Mouse (Mus musculus) E14TG2a.4 (cell line): ENCODE data around the gene Psma1.

Source experiments
- H3K27me3 ChIP-seq: 2 replicates; pipeline ENCODE4 v1.6.1; 2014; ENCODE audit warnings: low read length, control low read depth; ENCODE audit not compliant: insufficient read depth
- H3K36me3 ChIP-seq: 2 replicates; pipeline ENCODE4 v1.6.1; 2014; ENCODE audit warnings: low read length, control low read depth; ENCODE audit not compliant: insufficient read depth
- H3K4me1 ChIP-seq: replicated peaks from 2 replicates; pipeline ENCODE4 v1.6.1; 2014; ENCODE audit warnings: low read depth, low read length, control low read depth
- H3K4me3 ChIP-seq: replicated peaks from 2 replicates; pipeline ENCODE4 v1.5.1; 2014; ENCODE audit warnings: mild to moderate bottlenecking, low read length
- H3K9me3 ChIP-seq: 2 replicates; pipeline ENCODE4 v1.6.1; 2014; ENCODE audit warnings: low read length, control low read depth
- CTCF ChIP-seq: conservative IDR thresholded peaks from 2 replicates; pipeline ENCODE4 v1.5.1; 2014; ENCODE audit warnings: low read length
- NANOG ChIP-seq: IDR thresholded peaks from 2 replicates; pipeline ENCODE4 v1.6.1; 2014; ENCODE audit warnings: borderline replicate concordance, low read length, mixed read lengths
- POU5F1 ChIP-seq: IDR thresholded peaks from 2 replicates; pipeline ENCODE4 v1.6.1; 2014; ENCODE audit warnings: low read length, borderline replicate concordance

The Psma1 gene

DNA sequence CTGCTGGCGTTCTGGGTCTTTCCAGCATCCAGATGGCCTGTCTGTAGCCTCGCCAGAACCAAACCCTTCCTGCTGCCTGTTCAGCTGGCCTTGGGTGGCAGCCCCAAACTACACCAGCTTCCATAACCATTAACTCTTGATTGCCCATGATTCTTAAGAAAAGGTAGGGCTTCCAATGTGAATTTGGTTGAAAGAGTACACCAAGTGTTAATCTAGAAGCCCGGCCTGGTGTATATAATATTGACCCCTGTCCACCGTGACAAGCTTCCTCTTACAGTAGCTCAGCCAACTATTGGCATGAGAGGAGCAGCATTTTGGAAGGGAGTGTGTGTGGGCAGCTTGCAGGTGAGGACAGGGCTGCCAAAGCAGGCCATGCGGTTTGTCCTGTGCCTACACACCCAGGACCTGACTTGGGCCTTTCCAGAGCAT lies 14.2 kb upstream of the Psma1 start:
- Histone ChIP-seq H3K9me3 (no peaks in the 10 kb centered on the region), H3K36me3 (no peaks in the 10 kb centered on the region), H3K27me3 (no peaks in the 10 kb centered on the region; the same call in 1 of the 2 replicates), H3K4me3 (no peak overlapping the region), H3K4me1 (peaks cover 26% of the 10 kb centered on the region)
- TF ChIP-seq POU5F1 (no peak), NANOG (no peak)

DNA sequence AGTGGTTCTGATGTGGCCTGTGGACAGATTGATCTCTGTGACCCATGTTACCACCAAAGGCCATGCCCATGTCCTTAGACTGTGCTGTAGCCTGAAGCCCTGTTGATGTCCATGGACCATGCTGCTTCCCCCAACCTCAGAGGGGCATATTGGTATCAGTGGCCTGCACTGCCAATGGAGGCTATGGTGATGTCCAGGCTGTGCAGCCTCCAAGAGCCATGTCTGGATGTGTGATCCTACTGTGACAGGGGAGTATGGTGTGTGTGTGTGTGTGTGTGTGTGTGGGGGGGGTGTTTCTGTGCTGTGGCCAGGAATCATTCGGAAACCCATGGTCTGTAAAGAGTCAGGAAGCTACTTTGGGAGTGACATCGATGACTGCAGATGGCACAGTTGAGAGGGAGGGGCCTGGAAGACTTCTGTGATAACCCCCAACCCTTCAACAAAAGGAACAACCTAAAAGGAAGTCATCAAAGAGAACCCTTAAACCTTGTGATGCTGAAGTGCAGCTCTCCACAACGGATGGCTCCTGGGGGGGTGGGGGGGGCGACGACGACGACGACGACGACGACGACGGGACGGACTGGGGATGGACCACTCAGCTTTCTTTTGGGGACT lies 8.5 kb upstream of the Psma1 start:
- 0 out of 2 replicates have a peak, but pooled peaks cover 4% of the 10 kb centered on the region for H3K4me1 ChIP-seq
- H3K27me3 ChIP-seq: no peaks in the 10 kb centered on the region; the same call in 1 of the 2 replicates
- no peaks in the 10 kb centered on the region for H3K36me3 ChIP-seq
- no peak overlapping the region for H3K4me3 ChIP-seq
- no peaks in the 10 kb centered on the region for H3K9me3 ChIP-seq
- TF ChIP-seq CTCF: no peak
- no peak for TF ChIP-seq POU5F1
- TF ChIP-seq NANOG: no peak

DNA sequence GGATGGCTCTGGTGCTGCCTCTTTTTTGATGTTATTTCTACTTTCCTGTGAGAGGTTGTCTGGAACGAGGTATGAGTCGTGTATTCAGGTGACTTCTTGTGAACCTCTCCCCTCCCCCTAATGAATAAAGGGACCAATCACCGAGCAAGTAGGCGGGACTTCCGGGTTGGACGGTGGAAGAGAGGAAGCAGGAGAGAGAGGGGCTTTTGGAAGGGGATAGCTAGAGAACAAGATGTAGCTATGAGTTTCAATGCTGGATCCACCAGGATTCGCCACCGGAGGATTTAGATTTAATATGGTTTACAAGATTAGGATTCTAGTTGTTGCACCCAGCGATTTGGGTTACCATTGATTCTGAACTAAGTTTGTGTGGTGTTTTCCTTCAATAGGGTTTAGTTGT lies 7.1 kb upstream of the Psma1 start:
- no peaks in the 10 kb centered on the region for H3K36me3 ChIP-seq
- no peak overlapping the region for H3K4me3 ChIP-seq
- TF ChIP-seq CTCF (no peak), NANOG (no peak), POU5F1 (no peak)
- H3K4me1 ChIP-seq: 0 out of 2 replicates have a peak, but pooled peaks cover 4% of the 10 kb centered on the region
- H3K9me3 ChIP-seq: no peaks in the 10 kb centered on the region
- no peaks in the 10 kb centered on the region; the same call in 1 of the 2 replicates for H3K27me3 ChIP-seq

DNA sequence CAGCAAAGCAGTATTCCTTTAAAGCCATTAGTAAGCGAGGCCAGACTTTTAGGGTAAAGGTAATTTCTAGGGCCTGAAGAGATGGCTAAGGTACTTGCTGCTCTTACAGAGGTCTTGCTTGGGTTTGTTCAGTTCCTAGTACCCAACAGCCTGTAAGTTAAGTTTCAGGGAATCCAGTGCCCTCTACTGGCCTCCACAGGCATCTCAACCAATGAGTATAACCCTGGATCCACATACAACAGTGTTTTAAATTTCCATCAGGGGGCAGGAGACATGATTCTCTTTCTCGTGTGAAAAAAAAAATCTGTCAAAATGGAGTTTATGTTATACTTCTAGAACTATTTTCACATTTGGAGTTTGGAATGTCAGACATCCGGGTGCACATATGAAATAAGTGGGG lies 5.8 kb upstream of the Psma1 start:
- Histone ChIP-seq H3K36me3 (no peaks in the 10 kb centered on the region), H3K27me3 (no peaks in the 10 kb centered on the region; the same call in 1 of the 2 replicates), H3K4me1 (peaks cover 9% of the 10 kb centered on the region), H3K9me3 (no peaks in the 10 kb centered on the region), H3K4me3 (no peak overlapping the region)
- peak; percentile 89 for TF ChIP-seq CTCF
- no peak for TF ChIP-seq POU5F1
- no peak for TF ChIP-seq NANOG

DNA sequence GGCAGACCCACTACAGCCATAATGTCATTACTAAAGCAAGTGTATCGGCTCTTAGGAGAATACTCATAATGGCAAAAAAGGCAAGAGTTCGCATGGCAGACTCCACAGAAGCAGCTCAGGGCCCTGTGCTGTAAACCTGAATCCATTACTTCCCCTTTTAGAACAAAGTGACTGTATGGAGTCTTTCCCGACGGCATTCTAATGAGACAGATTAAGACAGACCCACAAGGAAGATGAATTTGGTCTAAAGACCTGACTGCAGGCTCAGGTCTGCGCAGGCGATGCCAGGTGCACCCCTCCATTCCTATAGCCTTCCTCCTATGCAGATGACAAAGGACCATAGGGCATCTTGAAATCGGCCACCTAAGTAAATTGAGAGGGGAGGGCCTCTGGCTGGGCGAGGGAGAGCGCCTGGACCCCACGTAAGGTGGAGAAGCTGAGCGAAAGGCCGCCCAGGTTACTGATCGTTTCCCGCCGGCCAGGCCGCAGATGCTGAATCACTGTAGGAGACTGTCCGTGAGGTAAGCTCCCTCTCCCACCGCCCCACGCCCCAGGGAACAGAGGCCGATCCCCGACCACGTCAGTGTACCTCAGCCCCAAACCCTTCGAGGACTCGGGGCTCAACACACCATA lies 430 bp downstream of the Psma1 start:
- Histone ChIP-seq H3K4me1 (peaks cover 19% of the 10 kb centered on the region), H3K4me3 (peak overlapping the region; percentile 98), H3K36me3 (peaks cover 40% of the 10 kb centered on the region), H3K27me3 (no peaks in the 10 kb centered on the region), H3K9me3 (no peaks in the 10 kb centered on the region)
- TF ChIP-seq POU5F1 (no peak), NANOG (no peak), CTCF (no peak)

DNA sequence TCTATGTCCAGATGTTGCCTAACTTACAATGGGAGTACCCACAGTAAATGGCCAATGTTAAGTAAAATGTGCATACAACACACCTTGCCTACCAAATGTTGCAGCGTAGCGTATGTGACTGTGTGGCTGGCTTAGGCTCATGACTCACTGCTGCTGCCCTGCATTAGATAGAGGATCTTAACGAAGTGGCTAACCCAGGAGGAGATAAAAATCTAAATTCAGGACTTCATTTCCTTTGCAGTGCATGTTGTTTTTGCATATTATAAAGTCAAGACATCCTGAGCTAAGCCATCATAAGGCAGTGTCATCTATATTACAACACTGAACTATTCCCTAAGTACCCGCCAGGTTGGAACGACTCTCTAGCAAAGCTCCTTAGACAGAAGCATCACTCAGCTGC lies 7.5 kb downstream of the Psma1 start:
- no peak overlapping the region for H3K4me3 ChIP-seq
- H3K27me3 ChIP-seq: no peaks in the 10 kb centered on the region
- peaks cover 96% of the 10 kb centered on the region for H3K36me3 ChIP-seq
- no peaks in the 10 kb centered on the region for H3K4me1 ChIP-seq
- peaks cover 8% of the 10 kb centered on the region for H3K9me3 ChIP-seq
- TF ChIP-seq POU5F1 (no peak), CTCF (no peak), NANOG (no peak)

DNA sequence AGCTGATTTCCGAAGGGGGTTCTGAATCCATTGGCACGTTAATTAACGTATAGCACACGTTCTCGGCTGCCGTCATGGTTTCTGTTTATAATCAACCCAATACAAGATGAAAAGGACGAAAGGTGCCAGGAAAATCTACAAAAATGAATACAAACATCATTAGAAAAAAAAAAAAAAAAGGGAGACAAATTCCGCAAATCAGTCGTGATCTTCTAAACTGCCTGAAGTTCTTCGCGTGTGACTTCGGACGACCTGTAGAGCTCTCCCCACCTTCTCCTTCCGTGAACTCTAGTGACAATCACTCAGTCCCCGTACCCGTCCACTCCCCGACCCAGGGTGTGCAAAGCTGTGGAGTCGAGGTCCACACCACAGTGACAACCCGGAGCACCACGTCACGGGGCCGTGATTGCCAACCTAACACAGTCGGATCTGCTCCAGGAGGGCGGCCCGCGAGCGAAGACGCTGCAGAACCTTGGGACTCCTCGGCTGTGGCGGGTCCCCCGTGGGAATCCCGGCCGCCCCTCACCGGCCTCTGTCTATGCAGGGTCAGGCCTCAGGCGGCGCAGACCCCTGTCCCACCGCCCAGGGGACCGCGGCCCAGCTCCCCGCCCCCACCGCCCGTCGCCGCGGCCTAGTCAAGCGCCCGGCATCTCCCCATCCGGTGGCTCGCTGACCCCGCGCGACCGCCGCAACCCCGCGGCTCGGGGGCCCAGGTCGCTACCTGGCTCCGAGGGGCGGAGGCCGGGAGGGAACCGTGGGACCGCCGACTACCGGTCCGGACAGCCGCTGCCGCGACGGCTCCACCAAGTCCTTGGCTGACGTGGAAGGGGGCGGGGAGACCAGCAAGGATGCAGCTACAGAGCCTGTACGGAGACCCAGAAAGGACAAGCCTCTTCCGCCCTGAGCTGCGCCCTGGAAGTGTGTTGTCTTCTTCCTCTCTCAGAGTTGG lies 21.8 kb downstream of the Psma1 start, which contains the start of gene Copb1:
Gene Copb1 (minus strand): TSS at position 827 of the 949 bp plus-strand sequence.
- Histone ChIP-seq H3K36me3 (peaks cover 31% of the 10 kb centered on the region), H3K9me3 (no peaks in the 10 kb centered on the region), H3K4me3 (peak within 1 kb of the TSS; percentile 95), H3K4me1 (peaks cover 4% of the 10 kb centered on the region; the same call in 1 of the 2 replicates), H3K27me3 (no peaks in the 10 kb centered on the region)
- TF ChIP-seq NANOG (no peak), POU5F1 (no peak), CTCF (no peak)

DNA sequence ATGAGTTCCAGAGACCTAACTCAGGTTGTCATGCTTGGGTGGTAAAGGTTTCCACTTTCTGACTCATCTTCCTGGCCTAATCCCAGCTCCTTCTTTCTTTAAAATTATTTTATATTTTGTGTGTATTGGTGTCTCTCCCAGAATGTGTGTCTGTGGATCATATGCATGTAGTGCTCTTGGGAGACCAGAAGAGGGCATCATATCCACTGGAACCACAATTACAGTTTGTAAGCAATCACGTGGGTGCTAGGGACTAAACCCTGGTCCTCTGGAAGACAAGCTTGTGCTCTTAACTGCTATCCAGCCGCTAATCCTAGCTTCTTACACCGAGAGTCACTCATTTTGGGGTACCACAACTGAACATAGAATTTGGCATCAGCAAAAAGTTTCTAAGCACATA lies 24.2 kb downstream of the Psma1 start:
- Histone ChIP-seq H3K4me3 (no peak overlapping the region), H3K36me3 (peaks cover 49% of the 10 kb centered on the region), H3K27me3 (no peaks in the 10 kb centered on the region), H3K9me3 (no peaks in the 10 kb centered on the region), H3K4me1 (peaks cover 4% of the 10 kb centered on the region; the same call in 1 of the 2 replicates)
- TF ChIP-seq NANOG (no peak), CTCF (peak; percentile 30)
